Mouse (Mus musculus): ENCODE results near the gene Col10a1.
A peak's percentile ranks its signal among the peaks of the same experiment; 100 is the strongest.
"Not testable (repeated sequence)": the region's sequence is repeated elsewhere in the genome, so short reads cannot be mapped to it uniquely, and the experiment has no call there.

Col10a1 gene

DNA sequence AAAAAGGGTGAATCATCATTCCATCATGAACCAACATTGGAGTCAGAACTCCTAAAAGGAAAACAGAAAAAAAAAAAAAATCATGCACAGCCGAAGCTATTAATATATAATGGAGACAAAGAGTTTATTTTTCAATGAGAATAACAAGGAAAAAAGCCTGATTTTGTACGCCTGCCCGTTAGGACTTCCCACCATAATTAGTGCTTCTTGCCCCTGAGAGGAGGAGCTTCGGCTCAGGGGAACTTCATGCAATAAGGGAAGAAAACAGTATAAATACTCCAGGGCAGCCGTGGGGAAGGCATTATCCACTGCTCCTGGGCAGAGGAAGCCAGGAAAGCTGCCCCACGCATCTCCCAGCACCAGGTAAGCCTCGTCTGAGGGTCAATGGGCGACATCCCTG, at the start of gene Col10a1:
Col10a1 (plus strand) TSS at position 301 of the 400 bp plus-strand sequence.
- no peak for DNase-seq

DNA sequence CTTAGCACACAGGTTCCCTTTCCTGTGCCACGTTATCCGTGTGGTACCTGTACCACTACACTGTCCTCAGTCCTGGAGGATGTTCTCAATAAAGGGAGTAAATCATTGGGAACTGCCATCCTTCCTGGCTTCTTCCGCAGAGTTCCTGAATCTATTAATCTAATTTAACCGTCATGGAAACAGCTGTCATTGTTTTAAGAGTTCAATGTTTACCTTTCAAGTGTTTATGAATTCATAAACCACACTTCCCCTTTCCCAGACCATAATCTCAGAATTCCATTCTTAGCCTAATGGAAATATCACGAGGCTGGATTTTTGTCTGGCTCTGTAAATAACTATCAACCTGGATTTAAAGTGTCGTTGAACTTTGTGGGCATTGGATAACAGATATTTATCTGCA, 48.8 kb upstream of the Col10a1 start:
- DNase-seq = no peak

GRCm38 (mm10) chr10:34341886-34342285, 47.9 kb upstream of the Col10a1 start:
- DNase-seq = no peak

- no peak for DNase-seq
Observed at GRCm38 (mm10) chr10:34352166-34352565, 37.6 kb upstream of the Col10a1 start.

- DNase-seq = no peak
Observed at GRCm38 (mm10) chr10:34358263-34358662, 31.5 kb upstream of the Col10a1 start.

DNA sequence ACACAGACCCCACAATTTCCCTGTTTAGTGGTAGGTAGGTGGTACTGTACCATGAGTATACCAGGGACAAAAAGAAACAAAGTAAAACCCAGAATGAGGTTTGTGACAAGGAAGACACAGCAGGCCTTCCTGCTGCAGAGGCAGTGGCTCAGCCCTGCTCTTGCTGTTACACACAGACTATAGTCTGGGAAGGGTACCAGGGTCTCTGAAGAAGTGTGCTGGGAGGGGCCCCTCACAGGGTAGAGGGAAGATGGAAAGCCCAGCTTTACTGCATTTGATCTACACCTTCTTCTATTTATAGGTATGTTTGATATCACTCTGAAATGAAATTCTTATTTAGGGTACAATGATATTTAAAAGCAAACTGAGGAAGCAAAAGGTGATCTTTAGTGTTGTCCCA, 26.0 kb upstream of the Col10a1 start:
- peak; percentile 50 for DNase-seq

- DNase-seq = no peak
Observed at GRCm38 (mm10) chr10:34368138-34368537, 21.6 kb upstream of the Col10a1 start.

DNA sequence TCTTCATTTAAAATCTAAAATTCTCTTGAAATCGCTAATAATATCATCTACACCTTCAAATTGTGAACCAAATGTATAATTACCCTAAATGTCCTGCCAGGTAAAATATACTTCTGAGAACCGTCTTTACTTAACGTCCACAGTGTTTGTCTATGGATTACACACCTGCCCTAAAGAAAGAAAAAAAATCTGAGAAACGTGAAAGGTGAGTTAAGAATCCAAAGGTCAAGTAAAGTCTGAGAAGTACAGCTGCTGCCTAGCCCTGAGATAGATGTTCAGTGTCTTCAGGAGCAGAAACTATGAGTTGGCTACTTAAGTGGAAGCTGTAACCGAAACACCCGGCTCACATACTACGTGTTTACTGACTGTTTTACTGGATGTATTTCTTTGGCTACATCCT, 16.4 kb upstream of the Col10a1 start:
- DNase-seq = no peak

GRCm38 (mm10) chr10:34385636-34386035, 4.1 kb upstream of the Col10a1 start:
- no peak for DNase-seq

DNA sequence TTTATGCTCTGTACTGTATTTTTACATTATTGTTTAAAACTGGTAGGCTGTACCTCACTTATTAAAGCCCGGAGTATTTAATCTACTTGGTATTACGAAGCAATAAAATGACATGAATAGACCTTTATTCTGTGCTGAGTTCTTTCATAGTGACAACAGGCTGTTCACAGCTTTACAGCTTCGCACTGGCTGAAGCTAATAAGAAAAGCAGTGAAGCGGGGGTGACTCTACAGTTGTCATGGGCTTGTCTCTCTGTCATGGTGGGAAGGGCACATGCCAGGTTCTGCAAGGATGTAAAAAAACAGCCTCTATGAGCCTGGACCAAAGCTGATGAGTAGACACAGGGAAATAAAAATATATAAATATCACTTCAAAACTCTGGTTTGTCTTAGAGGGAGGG, 7.2 kb downstream of the Col10a1 start:
- no peak for DNase-seq

- DNase-seq = no peak
Observed at GRCm38 (mm10) chr10:34399267-34399666, 9.5 kb downstream of the Col10a1 start.

DNA sequence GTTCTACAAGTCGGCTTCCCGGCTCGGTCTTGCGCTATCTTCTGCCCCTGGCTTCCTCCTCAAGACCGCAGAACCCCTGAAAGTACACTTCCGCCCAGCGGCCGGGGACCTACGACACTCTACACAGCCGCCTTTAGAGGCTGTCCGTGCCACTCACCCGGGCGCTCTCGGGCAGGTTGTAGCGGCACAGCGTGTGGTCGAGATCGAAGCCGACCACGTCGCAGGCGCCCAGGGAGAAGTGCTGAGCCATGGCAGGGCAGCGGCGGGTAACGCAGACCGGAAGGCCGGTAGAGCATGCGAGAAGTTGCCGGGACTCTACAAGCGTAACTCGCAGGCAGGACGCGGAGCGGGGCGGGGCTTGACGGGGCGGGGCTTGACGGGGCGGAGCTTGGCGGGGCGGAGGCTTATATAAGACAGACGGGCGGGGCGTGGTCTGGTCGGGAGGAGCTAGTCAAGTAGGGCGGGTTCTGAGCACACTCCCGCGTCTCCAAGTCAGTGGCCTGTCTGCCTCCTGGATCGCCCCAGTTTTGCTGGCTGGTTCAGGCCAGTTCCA, 28.5 kb downstream of the Col10a1 start, which contains the start of gene Nt5dc1:
Nt5dc1 (minus strand) TSS at position 349 of the 553 bp plus-strand sequence.
- DNase-seq = peak; percentile 95

- not testable (repeated sequence) for DNase-seq
Observed at GRCm38 (mm10) chr10:34418794-34419193, 29.0 kb downstream of the Col10a1 start.

GRCm38 (mm10) chr10:34431783-34432182, 42.0 kb downstream of the Col10a1 start:
- DNase-seq = no peak

DNA sequence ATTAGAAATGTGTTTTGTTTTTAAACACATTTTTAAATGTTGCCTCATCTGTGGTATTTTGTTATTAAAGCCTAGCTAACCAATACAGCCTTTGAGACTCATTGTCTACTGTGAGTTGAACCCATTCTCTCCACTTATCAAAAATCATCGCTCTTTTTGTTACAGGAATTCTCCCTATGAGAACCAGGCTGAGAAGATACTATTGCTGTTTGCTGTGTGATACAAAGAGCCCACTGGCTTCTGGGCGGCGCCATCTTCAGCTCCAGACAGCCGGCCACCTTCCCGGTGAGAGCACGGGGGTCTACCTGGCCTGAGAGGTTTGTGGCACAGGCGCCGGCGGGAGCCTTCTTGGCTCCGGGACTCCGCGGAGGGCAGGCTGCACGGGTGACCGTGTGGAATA, 44.4 kb downstream of the Col10a1 start:
- not testable (repeated sequence) for DNase-seq

All from lung, postnatal 36 days (tissue).